Mouse (Mus musculus): Measurements from ENCODE around the gene Csad. TPM values are rescaled to one million over a fixed set of nuclear protein-coding genes. Genes with fewer than 3 reads are reported as not detected.
"Not testable (repeated sequence)": the region's sequence is repeated elsewhere in the genome, so short reads cannot be mapped to it uniquely, and the experiment has no call there.

The Csad gene
- polyA plus RNA-seq, 1 experiment: 34.6 TPM

GRCm38 (mm10) chr15:102238543-102239259 is 34.2 kb upstream of the Csad start:
- H3K27ac ChIP-seq (ENCODE audit: insufficient read depth, low read length): no peak overlapping the region
- no peak for TF ChIP-seq POLR2A (IDR thresholded peaks at IDR 0.05; ENCODE audit: extremely low read depth, insufficient read depth, low read length)
- TF ChIP-seq CTCF (IDR thresholded peaks at IDR 0.05; ENCODE audit: extremely low read depth, insufficient read depth, low read length): no peak
- no peak overlapping the region for H3K4me3 ChIP-seq (ENCODE audit: insufficient read depth, low read length)
- H3K4me1 ChIP-seq (ENCODE audit: control insufficient read depth, insufficient read depth, low read length): no peaks in the 10 kb centered on the region

GRCm38 (mm10) chr15:102235371-102236027 is 31.0 kb upstream of the Csad start:
- TF ChIP-seq POLR2A (IDR thresholded peaks at IDR 0.05; ENCODE audit: extremely low read depth, insufficient read depth, low read length) (no peak), CTCF (IDR thresholded peaks at IDR 0.05; ENCODE audit: extremely low read depth, insufficient read depth, low read length) (no peak)
- H3K4me3 ChIP-seq (ENCODE audit: insufficient read depth, low read length): no peak overlapping the region
- H3K4me1 ChIP-seq (ENCODE audit: control insufficient read depth, insufficient read depth, low read length): no peaks in the 10 kb centered on the region
- H3K27ac ChIP-seq (ENCODE audit: insufficient read depth, low read length): no peak overlapping the region

- no peaks in the 10 kb centered on the region for H3K4me1 ChIP-seq (ENCODE audit: control insufficient read depth, insufficient read depth, low read length)
- H3K27ac ChIP-seq (ENCODE audit: insufficient read depth, low read length): no peak overlapping the region
- H3K4me3 ChIP-seq (ENCODE audit: insufficient read depth, low read length): no peak overlapping the region
- no peak for TF ChIP-seq POLR2A (IDR thresholded peaks at IDR 0.05; ENCODE audit: extremely low read depth, insufficient read depth, low read length)
Observed at GRCm38 (mm10) chr15:102233896-102234295, 29.4 kb upstream of the Csad start.

GRCm38 (mm10) chr15:102232764-102233163 is 28.2 kb upstream of the Csad start:
- Histone ChIP-seq H3K27ac (ENCODE audit: insufficient read depth, low read length) (no peak overlapping the region), H3K4me1 (ENCODE audit: control insufficient read depth, insufficient read depth, low read length) (no peaks in the 10 kb centered on the region), H3K4me3 (ENCODE audit: insufficient read depth, low read length) (no peak overlapping the region)
- TF ChIP-seq CTCF (IDR thresholded peaks at IDR 0.05; ENCODE audit: extremely low read depth, insufficient read depth, low read length): no peak

GRCm38 (mm10) chr15:102231748-102232147 is 27.2 kb upstream of the Csad start, which contains the start of gene Itgb7:
TSS of gene Itgb7 (minus strand) at chr15:102231944.
- no peaks in the 10 kb centered on the region for H3K4me1 ChIP-seq (ENCODE audit: control insufficient read depth, insufficient read depth, low read length)
- H3K27ac ChIP-seq (ENCODE audit: insufficient read depth, low read length): no peak within 1 kb of the TSS
- no peak within 1 kb of the TSS for H3K4me3 ChIP-seq (ENCODE audit: insufficient read depth, low read length)
- TF ChIP-seq CTCF (IDR thresholded peaks at IDR 0.05; ENCODE audit: extremely low read depth, insufficient read depth, low read length): no peak

- no peak overlapping the region for H3K27ac ChIP-seq (ENCODE audit: insufficient read depth, low read length)
- TF ChIP-seq POLR2A (IDR thresholded peaks at IDR 0.05; ENCODE audit: extremely low read depth, insufficient read depth, low read length) (no peak), CTCF (IDR thresholded peaks at IDR 0.05; ENCODE audit: extremely low read depth, insufficient read depth, low read length) (no peak)
- no peaks in the 10 kb centered on the region for H3K4me1 ChIP-seq (ENCODE audit: control insufficient read depth, insufficient read depth, low read length)
- no peak overlapping the region for H3K4me3 ChIP-seq (ENCODE audit: insufficient read depth, low read length)
Observed at GRCm38 (mm10) chr15:102230408-102231321, 26.1 kb upstream of the Csad start.

GRCm38 (mm10) chr15:102225619-102226018 is 21.1 kb upstream of the Csad start:
- H3K27ac ChIP-seq (ENCODE audit: insufficient read depth, low read length): not testable (repeated sequence)

GRCm38 (mm10) chr15:102224992-102225617 is 20.6 kb upstream of the Csad start:
- TF ChIP-seq POLR2A (IDR thresholded peaks at IDR 0.05; ENCODE audit: extremely low read depth, insufficient read depth, low read length): no peak
- TF ChIP-seq CTCF (IDR thresholded peaks at IDR 0.05; ENCODE audit: extremely low read depth, insufficient read depth, low read length): no peak
- Histone ChIP-seq H3K4me1 (ENCODE audit: control insufficient read depth, insufficient read depth, low read length) (0 out of 2 replicates have a peak, but pooled peaks cover 2% of the 10 kb centered on the region), H3K4me3 (ENCODE audit: insufficient read depth, low read length) (peak overlapping the region; percentile 27; the same call in 1 of the 2 replicates), H3K27ac (ENCODE audit: insufficient read depth, low read length) (no peak overlapping the region)

More at GRCm38 (mm10) chr15:102225619-102226018, 21.1 kb upstream of the Csad start:
- H3K4me3 ChIP-seq (ENCODE audit: insufficient read depth, low read length); H3K4me1 ChIP-seq (ENCODE audit: control insufficient read depth, insufficient read depth, low read length): not testable (repeated sequence)

- Histone ChIP-seq H3K4me3 (ENCODE audit: insufficient read depth, low read length) (peak overlapping the region; percentile 27), H3K27ac (ENCODE audit: insufficient read depth, low read length) (no peak overlapping the region)
- peak; percentile 51 for TF ChIP-seq CTCF (IDR thresholded peaks at IDR 0.05; ENCODE audit: extremely low read depth, insufficient read depth, low read length)
- TF ChIP-seq POLR2A (IDR thresholded peaks at IDR 0.05; ENCODE audit: extremely low read depth, insufficient read depth, low read length): no peak
Observed at GRCm38 (mm10) chr15:102224186-102224991, 19.9 kb upstream of the Csad start.

More at GRCm38 (mm10) chr15:102224186-102224991, 19.9 kb upstream of the Csad start:
- H3K4me1 ChIP-seq (ENCODE audit: control insufficient read depth, insufficient read depth, low read length): 0 out of 2 replicates have a peak, but pooled peaks cover 2% of the 10 kb centered on the region

Measured in cortical plate, adult 2 months (tissue).